Mouse (Mus musculus) ovary, adult 10 weeks (tissue): ENCODE measurements around the gene Cyp4b1. TPM values are rescaled to one million over a fixed set of nuclear protein-coding genes. Genes with fewer than 3 reads are reported as not detected.

Experiments used
- polyA plus RNA-seq: library from polyadenylated mRNA; stranded (reverse); fragments of 350-450 nt; fragmentation: Illumina TruSeq; extraction: RNeasy Lipid Tissue Mini Kit (QIAGEN cat#74804); gene quantifications from one replicate; pipeline ENCODE4 v1.2.3, GENCODE M21; 2014

Cyp4b1 gene
- polyA plus RNA-seq = 6.5 TPM

GRCm38 (mm10) chr4:115647580-115647979 is at the start of gene Cyp4b1:
Gene Cyp4b1 (minus strand): TSS chr4:115647723.

GRCm38 (mm10) chr4:115600611-115601010 is 46.9 kb downstream of the Cyp4b1 start, which contains the start of gene Cyp4a32:
Gene Cyp4a32 (plus strand): TSS chr4:115600969.

Other genes starting within 250 kb of the Cyp4b1 start
- gene Cyp4a12b, start 236.1 kb downstream of the Cyp4b1 start, polyA plus RNA-seq = not detected
- not detected for gene Cyp4a30b, start 195.1 kb downstream of the Cyp4b1 start, polyA plus RNA-seq
- gene Cyp4a14, start 151.6 kb downstream of the Cyp4b1 start, polyA plus RNA-seq = not detected
- gene Cyp4a10, start 129.5 kb downstream of the Cyp4b1 start, polyA plus RNA-seq = 0.51 TPM
- not detected for gene Cyp4a31, start 84.1 kb downstream of the Cyp4b1 start, polyA plus RNA-seq
- not detected for gene Cyp4a32, start 46.8 kb downstream of the Cyp4b1 start, polyA plus RNA-seq
- 122 TPM for gene Efcab14, start 90.0 kb upstream of the Cyp4b1 start, polyA plus RNA-seq
- not detected for gene Tex38, start 133.3 kb upstream of the Cyp4b1 start, polyA plus RNA-seq
- gene Atpaf1, start 137.1 kb upstream of the Cyp4b1 start, polyA plus RNA-seq = 144 TPM
- gene Mob3c, start 180.4 kb upstream of the Cyp4b1 start, polyA plus RNA-seq = 10.7 TPM
- gene Mknk1, start 191.5 kb upstream of the Cyp4b1 start, polyA plus RNA-seq = 10.3 TPM
- gene Kncn, start 236.7 kb upstream of the Cyp4b1 start, polyA plus RNA-seq = not detected
- not detected for gene 6430628N08Rik, start 242.9 kb upstream of the Cyp4b1 start, polyA plus RNA-seq